In genomic region chr8:120618110-120618509, GRCm38 (mm10) we compare ENCODE assay signal across 8 mouse cellular contexts. TPM values are rescaled to one million over a fixed set of nuclear protein-coding genes. Genes with fewer than 3 reads are reported as not detected.
DNase-seq lines count a peak whose midpoint lies in the region; ATAC-seq and TF ChIP-seq lines count a peak whose summit lies in the region.

No protein-coding gene starts in this region.

- no peaks in the 10 kb centered on the region for H3K9me3 ChIP-seq in midbrain, embryonic 11.5 days (ENCODE audit: control insufficient read depth, low read length)

- 1% methylated on average over 6 of the region's 6 CpGs for WGBS in midbrain, embryonic 11.5 days
- WGBS in spleen, adult 2 months: 1% methylated on average over 6 of the region's 6 CpGs

- TF ChIP-seq CTCF in left cerebral cortex, adult 2 months (IDR thresholded peaks at IDR 0.05): peak; percentile 93
- peak; percentile 77; the same call in 1 of the 2 replicates for TF ChIP-seq CTCF in spleen, adult 2 months (IDR thresholded peaks at IDR 0.05; ENCODE audit: extremely low read depth, insufficient read depth, insufficient read length, insufficient replicate concordance)

- peak; percentile 48 for DNase-seq in ovary, postnatal 10 days (ENCODE audit: low spot score)
- no peak for DNase-seq in ovary, adult 18-20 months (ENCODE audit: low spot score)
- peak; percentile 48 for DNase-seq in cerebellum, adult 9-11 months
- peak; percentile 57 to 75 for DNase-seq in left cerebral cortex, adult 2 months (ENCODE audit: extremely low spot score in 1 of 2, low spot score in 2 of 2)
- peak; percentile 99 for DNase-seq in midbrain, embryonic 11.5 days (ENCODE audit: low spot score, missing footprints)
- peak; percentile 25 to 56 for DNase-seq in spleen, adult 2 months (ENCODE audit: low read depth in 1 of 2, low spot score in 2 of 2)

- H3K27me3 ChIP-seq in midbrain, embryonic 11.5 days (ENCODE audit: control insufficient read depth, insufficient read depth, low read length): no peaks in the 10 kb centered on the region
- H3K27me3 ChIP-seq in spleen, adult 2 months (ENCODE audit: control insufficient read depth, insufficient read depth, low read length): no peaks in the 10 kb centered on the region

- peak overlapping the region; percentile 31 for H3K9ac ChIP-seq in midbrain, embryonic 11.5 days (ENCODE audit: low read length)

- peak overlapping the region; percentile 72 for H3K27ac ChIP-seq in left cerebral cortex, adult 2 months
- peak overlapping the region; percentile 27 for H3K27ac ChIP-seq in midbrain, embryonic 11.5 days (ENCODE audit: low read depth, low read length)
- no peak overlapping the region for H3K27ac ChIP-seq in spleen, adult 2 months (ENCODE audit: insufficient read depth, low read length)

- 0 out of 2 replicates have a peak, but pooled peaks have one; percentile 50 for ATAC-seq in frontal cortex, adult (ENCODE audit: low TSS enrichment)
- ATAC-seq in inflammation-experienced regulatory T-cells, adult 6 months: peak; percentile 67
- peak; percentile 57 for ATAC-seq in midbrain, embryonic 11.5 days (ENCODE audit: low FRiP score)

- intact Hi-C loops in left cerebral cortex, adult 2 months (cut with DNase I): no loop called here

- TF ChIP-seq POLR2A in spleen, adult 2 months (IDR thresholded peaks at IDR 0.05; ENCODE audit: low read depth, low read length): no peak

- H3K4me1 ChIP-seq in midbrain, embryonic 11.5 days (ENCODE audit: control insufficient read depth, insufficient read depth, low read length): peaks cover 33% of the 10 kb centered on the region
- no peaks in the 10 kb centered on the region for H3K4me1 ChIP-seq in spleen, adult 2 months (ENCODE audit: control insufficient read depth, insufficient read depth, insufficient read length)

- peak overlapping the region; percentile 3; the same call in 1 of the 2 replicates for H3K4me2 ChIP-seq in midbrain, embryonic 11.5 days

- H3K36me3 ChIP-seq in midbrain, embryonic 11.5 days (ENCODE audit: control insufficient read depth, insufficient read depth, low read length): no peaks in the 10 kb centered on the region
- no peaks in the 10 kb centered on the region for H3K36me3 ChIP-seq in spleen, adult 2 months (ENCODE audit: control insufficient read depth, insufficient read depth, low read length)

- no peak overlapping the region for H3K4me3 ChIP-seq in left cerebral cortex, adult 2 months
- H3K4me3 ChIP-seq in midbrain, embryonic 11.5 days (ENCODE audit: low read depth, low read length): no peak overlapping the region
- no peak overlapping the region for H3K4me3 ChIP-seq in spleen, adult 2 months (ENCODE audit: extremely low read depth, insufficient read depth, insufficient read length)

RNA-seq across cellular contexts. Expression of gene Gins2, which starts 29.0 kb away (rescaled TPM):
- 10 to 100 TPM in 2 of 3 experiments, 1 to 10 TPM in 1; 9.6 to 54.3 (median 13.6) TPM for polyA plus RNA-seq in inflammation-experienced regulatory T-cells, adult 6 months (2017; shearing (Covaris generic))
- total RNA-seq in left cerebral cortex, adult 2 months (2021): 1 to 10 TPM; 1.0 to 2.9 TPM
- 113 and 120 TPM in 2 replicates for polyA plus RNA-seq in midbrain, embryonic 11.5 days (2014; fragmentation: Nextera tagmentation; extraction: Ambion mirVana)
- 8.1 and 14.7 TPM in 2 replicates for polyA plus RNA-seq in spleen, adult 2 months (2012; rRNA removed)

RNA-seq across cellular contexts. Expression of gene 1190005I06Rik, which starts 29.3 kb away (rescaled TPM):
- 1 to 10 TPM in 1 of 3 experiments, not detected in 2; 1.6 TPM for polyA plus RNA-seq in inflammation-experienced regulatory T-cells, adult 6 months (2017; shearing (Covaris generic))
- total RNA-seq in left cerebral cortex, adult 2 months (2021): 10 to 100 TPM; 11.3 to 11.5 TPM
- polyA plus RNA-seq in midbrain, embryonic 11.5 days (2014; fragmentation: Nextera tagmentation; extraction: Ambion mirVana): 2.9 and 4.4 TPM in 2 replicates
- 0.42 and 0.74 TPM in 2 replicates for polyA plus RNA-seq in spleen, adult 2 months (2012; rRNA removed)

RNA-seq across cellular contexts. Expression of gene Gm27021, which starts 49.8 kb away (rescaled TPM):
- under 1 TPM in 1 of 3 experiments, not detected in 2; 0.98 TPM for polyA plus RNA-seq in inflammation-experienced regulatory T-cells, adult 6 months (2017; shearing (Covaris generic))
- 1 to 10 TPM in 1 of 2 experiments, not detected in 1; 1.5 TPM for total RNA-seq in left cerebral cortex, adult 2 months (2021)
- polyA plus RNA-seq in midbrain, embryonic 11.5 days (2014; fragmentation: Nextera tagmentation; extraction: Ambion mirVana): 3.4 and 3.5 TPM in 2 replicates
- 0.18 and 2.8 TPM in 2 replicates for polyA plus RNA-seq in spleen, adult 2 months (2012; rRNA removed)

RNA-seq across cellular contexts. Expression of gene Cox4i1, which starts 49.9 kb away (rescaled TPM):
- polyA plus RNA-seq in inflammation-experienced regulatory T-cells, adult 6 months (2017; shearing (Covaris generic)): 1,000 to 10,000 TPM; 1,064 to 1,179 (median 1,122) TPM
- total RNA-seq in left cerebral cortex, adult 2 months (2021): 1,000 to 10,000 TPM; 1,050 to 1,086 TPM
- 937 and 953 TPM in 2 replicates for polyA plus RNA-seq in midbrain, embryonic 11.5 days (2014; fragmentation: Nextera tagmentation; extraction: Ambion mirVana)
- 437 and 535 TPM in 2 replicates for polyA plus RNA-seq in spleen, adult 2 months (2012; rRNA removed)

RNA-seq across cellular contexts. Expression of gene Emc8, which starts 50.3 kb away (rescaled TPM):
- polyA plus RNA-seq in inflammation-experienced regulatory T-cells, adult 6 months (2017; shearing (Covaris generic)): 10 to 100 TPM; 41.3 to 90.8 (median 53.1) TPM
- total RNA-seq in left cerebral cortex, adult 2 months (2021): 10 to 100 TPM; 68.1 to 81.2 TPM
- polyA plus RNA-seq in midbrain, embryonic 11.5 days (2014; fragmentation: Nextera tagmentation; extraction: Ambion mirVana): 292 and 306 TPM in 2 replicates
- 45.7 and 75.1 TPM in 2 replicates for polyA plus RNA-seq in spleen, adult 2 months (2012; rRNA removed)
